Mouse (Mus musculus) mesoderm, embryonic 11.5 days (tissue): Measurements from ENCODE around the gene Chaf1b.
A peak's percentile ranks its signal among the peaks of the same experiment; 100 is the strongest.

Experiments used
- DNase-seq: peaks from one replicate; pipeline ENCODE4 v3.0.0-alpha.2; 2012; ENCODE audit warnings: low read depth, low spot score

Gene Chaf1b

DNA sequence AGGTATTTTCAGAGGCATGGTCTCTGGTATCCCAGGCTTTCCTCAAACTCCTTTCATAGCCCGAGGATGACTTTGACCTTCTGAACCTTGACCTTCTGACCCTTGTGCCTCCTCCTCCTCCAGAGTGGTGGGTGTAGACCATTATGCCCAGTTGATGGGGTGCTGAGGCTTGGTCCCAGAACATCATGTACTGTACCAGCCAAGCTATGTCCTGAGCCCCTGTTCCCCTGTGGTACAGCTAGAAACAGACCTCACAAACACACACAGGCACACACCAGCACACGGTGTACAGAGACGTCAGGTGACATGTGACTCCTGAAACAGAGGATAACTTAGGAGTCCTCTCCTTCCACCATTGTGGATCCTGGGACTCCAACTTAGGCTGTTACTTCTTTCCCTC, 29.1 kb downstream of the Chaf1b start:
- no peak for DNase-seq

GRCm38 (mm10) chr16:93913881-93914576, 30.3 kb downstream of the Chaf1b start:
- no peak for DNase-seq

GRCm38 (mm10) chr16:93915338-93915849, 31.7 kb downstream of the Chaf1b start:
- DNase-seq = peak; percentile 37

DNA sequence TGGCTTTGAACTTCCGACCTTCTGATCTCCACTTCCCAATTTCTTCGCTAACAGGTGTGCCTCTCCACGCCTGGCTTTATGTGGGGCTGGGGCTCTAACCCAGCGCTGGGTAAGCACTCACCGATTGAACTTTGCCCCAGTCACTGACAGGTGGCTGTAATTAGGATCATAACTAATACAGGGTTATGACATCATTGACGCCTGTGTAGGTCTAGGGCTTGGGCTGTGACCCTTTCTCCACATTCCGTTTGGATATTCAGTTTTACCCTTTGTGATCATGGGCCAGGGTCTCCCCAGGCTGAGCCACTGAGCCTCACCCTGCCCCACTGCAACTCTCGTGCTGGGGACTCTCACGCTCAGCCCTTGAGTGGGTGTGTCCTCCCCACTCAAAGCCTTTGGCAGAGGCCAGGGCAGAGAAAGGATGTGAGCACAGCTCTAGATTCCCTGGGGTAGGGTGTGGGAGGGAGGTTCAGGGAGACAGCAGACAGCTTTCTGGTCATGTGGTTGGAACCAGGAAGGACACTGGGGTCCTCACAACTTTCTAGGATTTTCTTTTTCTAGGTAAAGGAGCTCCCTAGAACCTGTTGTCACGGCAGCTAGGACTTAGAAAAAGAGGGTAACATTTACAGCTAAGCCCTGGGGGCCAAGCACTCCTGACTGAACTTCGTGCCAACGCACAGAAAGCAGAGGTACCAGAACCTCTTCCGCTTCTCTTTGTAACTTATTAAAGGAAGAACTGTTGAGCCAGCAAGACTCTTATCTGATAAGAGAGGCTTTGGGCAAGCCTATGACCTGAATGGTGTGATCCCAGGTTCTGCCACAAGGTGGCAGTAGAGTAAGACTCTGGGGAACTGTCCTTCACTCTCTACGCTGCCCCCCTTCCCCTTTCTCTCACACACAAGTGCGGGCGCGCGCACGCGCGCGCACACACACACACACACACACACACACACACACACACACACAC, 34.3 kb downstream of the Chaf1b start:
- peak; percentile 89 for DNase-seq

DNA sequence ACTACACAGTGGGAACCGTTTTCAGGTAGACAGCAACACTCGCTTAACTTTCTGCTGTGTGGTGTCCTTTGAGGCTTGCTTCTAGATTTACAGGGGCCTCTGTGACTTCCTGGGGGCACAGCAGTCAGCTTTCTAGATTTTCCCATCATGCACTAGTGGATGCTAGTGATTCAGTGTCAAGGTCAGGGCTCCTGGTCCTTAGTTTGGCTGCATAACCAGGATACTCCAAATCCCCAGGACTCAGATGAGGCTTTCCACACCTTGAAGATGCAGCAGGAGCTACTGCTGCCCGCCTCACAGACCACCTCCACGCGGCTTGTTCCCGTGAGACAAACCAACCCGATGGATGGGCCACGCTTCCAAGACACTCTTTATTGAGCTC, 35.0 kb downstream of the Chaf1b start:
- peak; percentile 27 for DNase-seq

GRCm38 (mm10) chr16:93919189-93919588, 35.5 kb downstream of the Chaf1b start:
- no peak for DNase-seq

GRCm38 (mm10) chr16:93920673-93921072, 37.0 kb downstream of the Chaf1b start:
- DNase-seq = no peak

GRCm38 (mm10) chr16:93922835-93923389, 39.2 kb downstream of the Chaf1b start:
- DNase-seq = no peak

GRCm38 (mm10) chr16:93923788-93924187, 40.1 kb downstream of the Chaf1b start:
- DNase-seq = no peak

GRCm38 (mm10) chr16:93925684-93926247, 42.1 kb downstream of the Chaf1b start:
- DNase-seq = no peak

- DNase-seq = no peak
Measured at GRCm38 (mm10) chr16:93929370-93930032, 45.8 kb downstream of the Chaf1b start.

- no peak for DNase-seq
Measured at GRCm38 (mm10) chr16:93932185-93933168, 48.8 kb downstream of the Chaf1b start.

DNA sequence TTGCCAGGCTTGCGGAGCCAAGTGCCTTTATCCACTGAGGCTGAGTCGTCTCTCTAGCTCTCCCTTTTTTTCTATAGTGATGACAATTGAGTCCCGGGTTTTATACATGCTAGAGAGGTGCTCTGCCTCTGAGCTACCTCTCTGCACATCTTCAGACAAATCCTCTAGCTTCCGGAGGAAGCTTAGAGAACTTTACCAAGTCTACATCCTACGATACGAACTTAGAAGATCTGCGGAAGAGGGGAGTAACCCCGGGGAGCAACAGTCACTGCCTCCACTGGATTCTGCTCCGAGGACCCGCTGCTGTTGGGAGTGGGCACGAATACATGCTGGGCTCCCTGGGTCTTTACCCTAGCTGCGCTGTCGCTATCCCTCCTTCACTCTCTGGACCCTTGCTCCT, 50.9 kb downstream of the Chaf1b start:
- DNase-seq = no peak

DNA sequence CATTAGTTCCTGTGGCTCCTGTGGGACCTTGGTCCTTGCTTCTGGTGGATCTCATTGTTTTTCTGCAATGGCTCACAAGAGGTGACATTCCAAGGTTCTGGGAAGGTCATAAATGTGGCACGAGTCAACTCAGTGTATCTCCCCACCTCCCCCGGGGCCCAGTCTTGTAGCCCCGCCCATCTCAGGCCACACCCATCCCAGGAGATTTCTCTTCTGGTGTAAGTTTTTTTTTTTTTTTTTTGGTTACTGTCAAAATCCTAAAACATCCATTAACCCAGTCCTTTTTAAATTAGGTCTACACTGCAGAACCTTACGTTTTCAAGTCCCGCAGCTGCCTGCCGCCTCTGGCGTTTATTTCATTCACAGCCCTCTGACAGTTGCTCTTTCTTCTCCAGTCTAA, 51.3 kb downstream of the Chaf1b start:
- no peak for DNase-seq

GRCm38 (mm10) chr16:93938400-93938846, 54.7 kb downstream of the Chaf1b start:
- DNase-seq = peak; percentile 83

DNA sequence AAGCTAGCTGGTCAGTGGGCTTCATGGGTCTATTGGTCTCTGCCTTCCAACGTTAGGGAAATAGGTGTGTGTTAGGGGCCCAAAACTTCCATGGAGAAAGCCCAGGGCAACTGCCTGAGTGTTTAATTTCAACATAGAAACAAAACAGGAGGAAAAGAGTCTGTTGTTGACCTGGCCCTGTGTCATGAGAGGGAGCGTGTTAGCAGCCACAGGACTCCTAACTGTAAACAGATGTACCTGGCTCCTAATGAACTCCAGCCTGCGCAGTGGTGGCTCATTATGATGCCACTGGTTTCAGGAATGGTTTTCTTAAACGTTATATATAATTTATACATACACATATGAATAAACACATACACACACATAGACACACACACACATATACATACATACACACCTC, 56.3 kb downstream of the Chaf1b start:
- no peak for DNase-seq

DNA sequence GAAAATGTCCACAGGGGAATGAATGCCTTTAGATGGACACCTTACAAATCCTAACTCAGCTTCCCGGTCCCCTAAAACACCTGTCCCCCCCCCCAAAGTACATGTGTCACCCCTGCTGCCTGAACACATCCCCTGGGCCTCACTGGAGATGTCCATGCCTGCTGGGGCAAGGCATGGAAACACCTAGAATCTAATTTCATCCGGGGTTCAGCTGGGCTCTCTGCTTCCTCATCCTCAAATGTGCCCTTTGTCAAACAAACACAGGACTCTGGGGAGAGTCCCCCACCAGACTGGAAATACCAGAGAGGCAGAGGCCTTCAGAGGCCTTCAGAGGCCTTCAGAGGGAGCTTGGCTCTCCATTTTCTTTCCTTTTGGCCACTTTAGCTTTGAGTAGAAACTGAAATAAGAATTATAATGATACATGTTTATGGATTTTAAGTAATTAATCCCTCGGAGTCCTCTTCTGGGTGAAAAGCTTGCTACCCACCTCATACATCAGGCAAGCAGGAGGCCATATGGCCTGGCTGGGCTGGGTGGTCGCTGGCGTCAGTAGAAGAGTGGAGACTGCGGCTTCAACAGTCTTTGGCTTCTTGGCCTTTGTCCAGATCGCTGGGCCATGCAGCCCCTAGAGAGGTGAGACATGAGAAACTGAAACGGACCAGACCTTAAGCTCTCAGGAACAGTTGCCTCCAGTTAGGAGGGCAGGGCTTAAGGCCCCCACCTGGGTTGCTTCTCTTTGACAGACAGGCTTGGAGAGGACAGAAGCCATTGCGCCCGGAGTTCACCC, 58.3 kb downstream of the Chaf1b start:
- no peak for DNase-seq

- no peak for DNase-seq
Measured at GRCm38 (mm10) chr16:93942796-93943502, 59.2 kb downstream of the Chaf1b start.

DNA sequence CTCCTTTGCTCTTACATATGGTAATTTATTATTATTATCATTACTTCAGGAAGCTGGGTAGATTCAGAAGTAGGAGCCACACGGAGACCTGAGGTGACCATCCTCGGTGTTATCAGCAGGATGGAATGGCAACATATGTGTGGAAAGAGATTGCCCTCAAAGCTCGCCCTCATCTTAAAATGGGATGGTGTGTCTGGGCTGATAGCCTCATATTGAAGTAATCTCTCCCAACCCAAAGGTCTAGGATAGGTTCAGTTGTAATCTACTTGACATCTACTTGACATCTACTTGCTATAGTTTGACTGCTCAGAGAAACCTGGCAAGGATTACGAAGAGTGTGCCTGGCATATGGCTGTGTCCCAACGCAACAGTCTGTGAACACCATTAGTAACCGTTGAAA, 60.6 kb downstream of the Chaf1b start:
- DNase-seq = no peak
